Mouse (Mus musculus) brain, embryonic 14.5 days (tissue): ENCODE measurements around the gene Tcf7l2.

Experiments used
- CTCF ChIP-seq: fragments of 200-500 bp; IDR thresholded peaks from 2 replicates; pipeline ENCODE4 v1.5.1; 2012; ENCODE audit warnings: inconsistent platforms, mild to moderate bottlenecking, moderate library complexity, borderline replicate concordance; ENCODE audit not compliant: insufficient read depth, insufficient read length; ENCODE audit errors: extremely low read depth
- POLR2A ChIP-seq: fragments of 200-500 bp; IDR thresholded peaks from 2 replicates; pipeline ENCODE4 v1.6.1; 2012; ENCODE audit warnings: mild to moderate bottlenecking, inconsistent platforms, borderline replicate concordance; ENCODE audit not compliant: poor library complexity, insufficient read depth, insufficient read length, severe bottlenecking; ENCODE audit errors: extremely low read depth

- TF ChIP-seq POLR2A = no peak
- TF ChIP-seq CTCF = no peak
These were observed 20.6 kb downstream of the Tcf7l2 start for GRCm38 (mm10) chr19:55762187-55762586.
